Mouse (Mus musculus): Measurements from ENCODE around the gene 1110008P14Rik. TPM values are rescaled to one million over a fixed set of nuclear protein-coding genes. Genes with fewer than 3 reads are reported as not detected.
"Not testable (repeated sequence)": the region's sequence is repeated elsewhere in the genome, so short reads cannot be mapped to it uniquely, and the experiment has no call there.

1110008P14Rik gene
- total RNA-seq, 2 experiments from 2014 or later = 56.4 to 58.6 TPM

DNA sequence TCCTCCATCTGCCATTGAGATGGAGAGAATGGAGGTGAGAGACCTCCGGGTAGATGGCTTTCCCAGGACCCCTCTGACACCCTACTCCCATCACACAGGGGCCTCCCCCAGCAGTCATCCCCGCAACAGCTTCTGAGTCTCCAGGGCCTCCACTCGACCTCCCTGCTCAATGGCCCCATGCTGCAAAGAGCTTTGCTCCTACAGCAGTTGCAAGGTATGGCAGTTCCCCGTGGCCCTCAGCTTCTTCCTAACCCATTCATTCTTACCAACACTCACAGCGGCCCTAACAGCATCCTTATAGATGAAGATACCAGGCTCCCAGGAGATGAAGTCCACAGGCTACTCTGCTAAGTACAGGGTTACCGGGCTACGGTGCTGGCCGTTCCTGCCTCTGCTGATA is 17.6 kb downstream of the 1110008P14Rik start:
- DNase-seq (ENCODE audit: low spot score in 2 of 2) = no peak

DNA sequence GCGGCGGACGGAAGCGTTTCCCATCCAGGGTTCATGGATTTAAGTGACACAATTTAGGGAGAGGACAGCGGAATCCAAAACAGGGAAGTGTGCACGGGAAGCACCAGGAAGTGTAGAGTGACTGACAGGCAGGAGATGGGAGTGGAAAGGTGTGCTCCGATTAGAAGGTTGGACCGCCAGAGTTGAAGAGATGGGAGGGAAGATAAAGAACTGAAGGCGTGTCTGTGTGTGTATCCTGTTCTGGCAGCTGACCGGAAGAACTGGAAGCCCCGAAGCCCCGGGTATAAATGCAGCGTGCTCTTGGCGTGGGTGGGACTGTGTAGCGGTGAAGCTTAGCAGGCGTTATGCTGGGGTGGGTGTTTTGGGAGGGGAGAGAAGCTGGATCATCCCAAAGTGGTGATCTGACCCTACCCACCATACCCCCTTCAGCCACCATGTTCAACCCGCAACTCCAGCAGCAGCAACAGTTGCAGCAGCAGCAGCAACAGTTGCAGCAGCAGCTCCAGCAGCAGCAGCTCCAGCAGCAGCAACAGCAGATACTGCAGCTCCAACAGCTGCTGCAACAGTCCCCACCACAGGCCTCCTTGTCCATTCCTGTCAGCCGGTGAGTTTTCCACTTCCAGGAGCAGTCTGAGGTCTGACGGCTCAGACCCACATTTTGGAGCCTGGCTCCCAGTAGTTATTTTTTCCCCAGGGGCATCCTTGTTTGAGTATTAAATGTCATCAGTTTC is 18.2 kb downstream of the 1110008P14Rik start:
- no peak for DNase-seq (ENCODE audit: low spot score in 2 of 2)

- DNase-seq (ENCODE audit: low spot score in 2 of 2) = peak; percentile 82 to 90
Measured at GRCm38 (mm10) chr2:32362817-32363340, 18.9 kb downstream of the 1110008P14Rik start.

DNA sequence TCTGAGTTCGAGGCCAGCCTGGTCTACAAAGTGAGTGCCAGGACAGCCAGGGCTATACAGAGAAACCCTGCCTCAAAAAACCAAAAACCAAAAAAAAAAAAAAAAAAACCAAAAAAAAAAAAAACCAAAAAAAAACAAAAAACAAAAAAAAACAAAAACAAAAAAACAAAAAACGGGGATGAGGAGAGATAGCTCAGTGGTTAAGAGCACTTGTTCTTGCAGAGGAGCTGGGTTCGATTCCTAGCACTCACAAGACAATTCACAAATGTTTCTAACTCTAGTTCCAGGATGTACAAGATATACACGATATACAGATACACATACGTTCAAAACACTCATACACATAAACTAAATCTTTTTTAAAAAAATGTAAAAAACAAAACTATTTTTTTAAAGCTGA is 19.5 kb downstream of the 1110008P14Rik start:
- DNase-seq (ENCODE audit: low spot score in 2 of 2) = not testable (repeated sequence)

DNA sequence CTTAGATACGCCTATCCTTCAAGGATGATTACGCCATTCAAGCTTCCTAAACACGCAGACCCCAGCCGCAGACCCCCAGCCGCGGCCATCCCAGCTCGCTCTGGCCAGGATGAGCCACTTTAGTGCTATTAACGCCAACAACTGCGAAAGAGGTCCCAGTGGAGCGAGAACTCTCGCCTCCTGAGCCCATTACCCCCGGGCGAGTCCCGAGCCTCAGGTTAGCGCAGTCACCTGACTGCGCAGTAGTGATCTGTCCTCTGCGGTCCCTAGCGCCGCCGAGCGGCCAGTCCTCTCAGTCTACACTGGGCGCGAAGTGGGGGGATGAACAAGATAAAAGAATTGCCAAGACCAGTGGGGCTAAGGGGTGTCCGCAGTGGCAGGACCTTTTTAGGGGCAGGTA is 20.3 kb downstream of the 1110008P14Rik start:
- DNase-seq (ENCODE audit: low spot score in 2 of 2) = peak in 1 of 2 experiments; percentile 65

DNA sequence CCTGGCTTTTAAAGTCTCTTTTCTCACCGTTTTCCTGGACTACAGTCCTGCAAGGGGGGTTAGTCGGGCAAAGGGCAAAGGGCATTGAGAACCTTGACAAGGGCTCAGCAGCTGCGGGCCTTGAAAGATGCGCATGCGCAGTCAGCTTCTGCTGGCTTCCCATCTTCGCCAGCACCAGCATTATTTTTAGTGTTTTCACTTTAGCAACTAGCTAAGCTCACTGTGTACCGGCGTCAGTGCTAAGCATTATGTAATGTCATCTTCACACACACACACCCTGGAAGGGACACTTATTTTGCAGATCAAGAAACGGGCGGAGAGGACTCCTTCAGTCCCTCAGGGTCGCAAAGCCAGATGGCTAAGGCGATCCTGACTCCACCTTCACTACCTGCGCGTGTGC is 21.0 kb downstream of the 1110008P14Rik start:
- peak in 1 of 2 experiments; percentile 57 for DNase-seq (ENCODE audit: low spot score in 2 of 2)

- no peak for DNase-seq (ENCODE audit: low spot score in 2 of 2)
Measured at GRCm38 (mm10) chr2:32358381-32358780, 23.4 kb downstream of the 1110008P14Rik start.

- no peak for DNase-seq (ENCODE audit: low spot score in 2 of 2)
Measured at GRCm38 (mm10) chr2:32357710-32358109, 24.0 kb downstream of the 1110008P14Rik start.

DNA sequence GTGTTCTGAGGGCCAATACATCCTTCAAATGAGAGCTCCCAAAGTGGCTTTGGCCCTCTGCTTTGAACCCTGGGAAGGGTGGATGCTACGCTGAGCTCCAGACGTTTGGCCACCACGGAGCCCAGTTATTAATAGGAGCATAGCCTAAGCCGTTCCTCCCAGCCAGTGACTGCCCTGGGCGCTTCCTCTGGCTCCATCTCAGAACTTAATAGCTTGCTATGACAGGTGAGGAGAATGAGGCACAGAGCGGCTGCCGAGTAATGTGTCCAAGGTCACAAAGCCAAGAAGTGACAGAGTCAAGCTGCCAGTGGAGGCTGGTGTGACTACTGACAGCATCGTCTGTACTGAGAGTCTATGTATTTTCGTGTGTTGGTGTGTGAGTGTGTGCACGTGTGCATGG is 25.5 kb downstream of the 1110008P14Rik start:
- no peak for DNase-seq (ENCODE audit: low spot score in 2 of 2)

GRCm38 (mm10) chr2:32354336-32354895 is 27.3 kb downstream of the 1110008P14Rik start:
- DNase-seq (ENCODE audit: low spot score in 2 of 2) = no peak

GRCm38 (mm10) chr2:32353836-32354235 is 27.9 kb downstream of the 1110008P14Rik start:
- DNase-seq (ENCODE audit: low spot score in 2 of 2) = no peak

DNA sequence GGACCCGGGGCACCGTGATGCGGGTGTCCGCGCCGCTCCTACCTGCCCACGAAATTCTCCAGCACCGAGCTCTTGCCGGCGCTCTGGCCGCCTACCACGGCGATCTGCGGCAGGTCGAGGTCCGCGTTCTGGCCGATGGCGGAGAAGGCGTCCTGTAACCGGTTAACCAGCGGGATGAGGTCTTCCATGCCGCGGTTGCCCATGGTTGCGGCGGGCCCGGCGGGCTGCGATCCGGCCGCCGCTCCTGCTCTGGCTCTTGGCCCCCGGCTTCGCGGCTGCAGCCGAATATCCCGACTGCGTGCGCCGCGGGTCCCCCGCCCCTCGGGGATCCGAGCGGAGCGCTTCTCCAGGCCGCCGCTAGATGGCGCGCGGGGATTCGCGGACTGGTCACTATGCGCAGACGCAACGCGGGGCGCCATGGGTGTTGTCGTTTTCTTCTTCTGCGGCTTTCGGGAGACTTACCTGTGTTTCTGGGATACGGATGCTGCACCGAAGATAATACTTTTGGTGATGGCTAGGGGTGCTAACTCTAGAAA is 28.7 kb downstream of the 1110008P14Rik start, which contains the start of gene Dnm1:
Gene Dnm1, minus strand, starts transcription at position 332 of the 536 bp plus-strand sequence.
- DNase-seq (ENCODE audit: low spot score in 2 of 2) = peak; percentile 93 to 94

DNA sequence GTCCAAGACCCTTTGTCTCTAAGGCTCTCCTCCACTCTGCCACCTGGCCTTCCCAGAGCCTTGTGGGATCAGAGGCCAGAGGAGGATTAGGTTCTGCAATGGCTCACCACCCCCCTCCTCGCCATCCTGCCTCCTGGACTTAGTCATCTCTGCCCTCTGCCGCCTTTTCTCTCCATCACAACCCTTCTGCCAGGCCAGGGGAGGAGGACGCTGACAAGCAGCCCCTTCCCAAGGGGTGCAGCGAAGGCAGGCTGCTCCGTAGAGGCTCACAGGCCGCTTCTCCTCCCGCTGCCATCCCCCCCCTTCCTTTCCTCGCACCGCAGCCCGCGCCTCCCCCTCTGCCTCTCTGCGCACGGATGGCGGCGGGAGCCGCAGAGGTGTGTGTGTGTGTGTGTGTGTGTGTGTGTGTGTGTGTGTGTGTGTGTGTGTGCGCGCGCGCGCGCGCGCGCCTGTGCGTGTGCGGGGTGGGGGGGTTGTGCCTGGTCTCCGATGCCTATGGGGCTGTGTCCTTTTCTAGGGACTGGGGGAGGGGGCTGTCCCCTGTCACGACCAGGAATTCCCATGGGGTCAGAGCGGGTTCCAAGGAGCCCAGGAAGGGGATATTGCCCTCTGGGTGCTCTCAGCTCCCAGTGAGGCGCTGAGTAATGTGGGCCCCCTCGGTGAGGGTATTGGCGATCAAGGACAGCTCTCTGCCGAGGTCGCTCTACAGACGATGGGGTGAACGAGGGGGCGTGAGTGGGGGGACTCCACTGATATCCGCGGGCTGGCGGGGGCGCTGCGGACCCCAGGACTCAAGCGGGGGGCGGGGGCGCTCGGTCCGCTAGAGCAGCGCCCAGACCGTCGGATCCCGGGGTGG is 29.4 kb downstream of the 1110008P14Rik start, which contains the start of gene Ciz1:
Gene Ciz1, plus strand, starts transcription at position 177 of the 856 bp plus-strand sequence.
- no peak for DNase-seq (ENCODE audit: low spot score in 2 of 2)

DNA sequence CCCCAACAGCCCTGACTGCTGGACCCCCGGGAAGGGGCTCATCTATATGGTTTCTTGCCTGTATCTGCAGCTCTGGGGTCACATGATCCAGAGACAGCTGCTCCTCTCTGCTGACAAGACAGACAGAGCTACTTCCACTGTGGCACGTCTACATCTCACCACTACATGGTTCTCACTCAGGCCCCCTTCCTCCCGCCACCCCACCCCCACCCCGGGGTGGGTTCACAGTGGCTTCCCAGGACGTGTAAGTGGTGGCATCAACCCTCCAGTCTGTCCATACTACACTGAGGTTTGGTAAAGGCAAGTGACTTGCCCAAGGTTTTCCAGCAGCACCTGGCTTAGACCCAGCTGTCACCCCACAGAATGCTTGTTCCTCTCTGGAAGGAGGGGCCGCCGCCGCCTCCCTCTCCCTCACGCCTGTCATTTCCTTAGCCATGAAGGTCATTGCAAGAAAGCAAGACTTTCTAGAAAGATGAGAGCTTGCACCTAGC is 30.2 kb downstream of the 1110008P14Rik start:
- no peak for DNase-seq (ENCODE audit: low spot score in 2 of 2)

GRCm38 (mm10) chr2:32350471-32351051 is 31.2 kb downstream of the 1110008P14Rik start:
- DNase-seq (ENCODE audit: low spot score in 2 of 2) = no peak

- DNase-seq (ENCODE audit: low spot score in 2 of 2) = no peak
Measured at GRCm38 (mm10) chr2:32349625-32350255, 32.0 kb downstream of the 1110008P14Rik start.

DNA sequence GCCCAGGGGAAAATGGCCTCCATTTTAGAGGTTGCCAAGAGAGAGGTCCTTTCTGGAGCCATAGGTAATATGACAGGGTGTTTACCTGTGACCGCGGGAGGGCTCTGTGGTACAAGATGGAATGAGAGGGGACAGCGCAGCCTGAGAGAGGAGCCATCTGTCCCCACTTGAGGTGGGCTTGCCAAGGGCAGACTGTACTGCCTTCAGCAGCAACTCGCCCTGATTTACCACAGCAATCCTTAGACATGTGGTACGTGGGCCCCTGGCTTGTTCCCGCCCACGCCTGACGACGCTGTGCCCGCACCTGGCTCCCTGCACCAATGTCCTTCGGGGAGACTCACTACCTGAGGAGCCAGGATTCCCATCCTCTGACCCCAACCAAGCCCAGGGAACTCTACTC is 33.4 kb downstream of the 1110008P14Rik start:
- DNase-seq (ENCODE audit: low spot score in 2 of 2) = no peak

- DNase-seq (ENCODE audit: low spot score in 2 of 2) = no peak
Measured at GRCm38 (mm10) chr2:32347019-32347418, 34.7 kb downstream of the 1110008P14Rik start.

- DNase-seq (ENCODE audit: low spot score in 2 of 2) = no peak
Measured at GRCm38 (mm10) chr2:32344598-32345321, 37.0 kb downstream of the 1110008P14Rik start.

All from gastrocnemius, postnatal 4 days (tissue).